Mouse (Mus musculus): ENCODE data around the gene Coro7. TPM values are rescaled to one million over a fixed set of nuclear protein-coding genes. Genes with fewer than 3 reads are reported as not detected.
A peak's percentile ranks its signal among the peaks of the same experiment; 100 is the strongest.

The Coro7 gene
- total and polyA plus RNA-seq, 2 experiments from 2014 or later, result 28.7 to 31.1 TPM

GRCm38 (mm10) chr16:4638891-4639390, 40.6 kb downstream of the Coro7 start:
- no peak overlapping the region for H3K27ac ChIP-seq (ENCODE audit: low read depth, low read length)
- no peak overlapping the region for H3K4me3 ChIP-seq (ENCODE audit: low read depth, low read length)
- H3K27me3 ChIP-seq (ENCODE audit: insufficient read depth, low read length), result no peaks in the 10 kb centered on the region; the same call in 1 of the 2 replicates
- H3K9ac ChIP-seq (replicated peaks; ENCODE audit: low read length, poor library complexity, severe bottlenecking), result no peak overlapping the region
- peaks cover 13% of the 10 kb centered on the region for H3K36me3 ChIP-seq (ENCODE audit: insufficient read depth, low read length)
- H3K9me3 ChIP-seq (ENCODE audit: low read length), result no peaks in the 10 kb centered on the region
- 96% methylated on average over 3 of the region's 3 CpGs for WGBS
- H3K4me2 ChIP-seq (ENCODE audit: low read depth, low read length, poor library complexity, severe bottlenecking), result no peak overlapping the region
- DNase-seq (ENCODE audit: low spot score) (no peak), ATAC-seq (ENCODE audit: low FRiP score) (no peak)
- TF ChIP-seq CTCF (IDR thresholded peaks at IDR 0.05), result no peak
- 0 out of 2 replicates have a peak, but pooled peaks cover 9% of the 10 kb centered on the region for H3K4me1 ChIP-seq (ENCODE audit: insufficient read depth, low read length)

GRCm38 (mm10) chr16:4635760-4636159, 43.8 kb downstream of the Coro7 start:
- no peak overlapping the region for H3K9ac ChIP-seq (replicated peaks; ENCODE audit: low read length, poor library complexity, severe bottlenecking)
- WGBS, result 64% methylated on average over 4 of the region's 4 CpGs
- no peak overlapping the region for H3K27ac ChIP-seq (ENCODE audit: low read depth, low read length)
- 0 out of 2 replicates have a peak, but pooled peaks cover 9% of the 10 kb centered on the region for H3K4me1 ChIP-seq (ENCODE audit: insufficient read depth, low read length)
- H3K36me3 ChIP-seq (ENCODE audit: insufficient read depth, low read length), result peaks cover 34% of the 10 kb centered on the region
- H3K4me3 ChIP-seq (ENCODE audit: low read depth, low read length), result no peak overlapping the region
- no peaks in the 10 kb centered on the region for H3K9me3 ChIP-seq (ENCODE audit: low read length)
- no peaks in the 10 kb centered on the region for H3K27me3 ChIP-seq (ENCODE audit: insufficient read depth, low read length)
- DNase-seq (ENCODE audit: low spot score) (no peak), ATAC-seq (ENCODE audit: low FRiP score) (no peak)
- no peak for TF ChIP-seq CTCF (IDR thresholded peaks at IDR 0.05)
- no peak overlapping the region for H3K4me2 ChIP-seq (ENCODE audit: low read depth, low read length, poor library complexity, severe bottlenecking)

DNA sequence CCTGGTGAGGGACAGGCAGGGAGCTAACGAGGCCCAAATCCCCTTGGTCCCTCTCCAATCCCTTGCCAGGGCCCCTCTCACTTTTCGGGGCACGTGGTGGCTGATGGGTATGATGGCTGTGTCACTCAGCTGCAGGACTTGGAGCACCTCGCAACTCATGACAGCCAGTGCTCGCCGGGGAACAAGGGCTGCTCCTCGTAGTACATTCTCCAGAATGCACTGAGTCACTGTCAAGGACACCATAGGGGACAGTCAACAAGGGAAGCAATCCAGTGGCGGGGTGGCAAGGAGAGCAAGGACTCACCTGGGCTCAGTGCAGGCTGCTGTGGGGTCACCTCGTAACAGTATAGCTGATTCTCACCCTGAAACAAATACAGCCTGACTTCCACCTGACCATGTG, 44.9 kb downstream of the Coro7 start:
- DNase-seq (ENCODE audit: low spot score) (no peak), ATAC-seq (ENCODE audit: low FRiP score) (no peak)
- peaks cover 34% of the 10 kb centered on the region for H3K36me3 ChIP-seq (ENCODE audit: insufficient read depth, low read length)
- no peak overlapping the region for H3K9ac ChIP-seq (replicated peaks; ENCODE audit: low read length, poor library complexity, severe bottlenecking)
- WGBS, result 84% methylated on average over 9 of the region's 9 CpGs
- no peaks in the 10 kb centered on the region for H3K27me3 ChIP-seq (ENCODE audit: insufficient read depth, low read length)
- no peak overlapping the region for H3K4me2 ChIP-seq (ENCODE audit: low read depth, low read length, poor library complexity, severe bottlenecking)
- H3K27ac ChIP-seq (ENCODE audit: low read depth, low read length), result no peak overlapping the region
- H3K9me3 ChIP-seq (ENCODE audit: low read length), result no peaks in the 10 kb centered on the region
- 0 out of 2 replicates have a peak, but pooled peaks cover under 1% of the 10 kb centered on the region for H3K4me1 ChIP-seq (ENCODE audit: insufficient read depth, low read length)
- no peak overlapping the region for H3K4me3 ChIP-seq (ENCODE audit: low read depth, low read length)
- TF ChIP-seq CTCF (IDR thresholded peaks at IDR 0.05), result no peak

GRCm38 (mm10) chr16:4633661-4634060, 45.9 kb downstream of the Coro7 start:
- Histone ChIP-seq H3K27me3 (ENCODE audit: insufficient read depth, low read length) (no peaks in the 10 kb centered on the region), H3K4me3 (ENCODE audit: low read depth, low read length) (no peak overlapping the region), H3K9ac (replicated peaks; ENCODE audit: low read length, poor library complexity, severe bottlenecking) (no peak overlapping the region), H3K4me1 (ENCODE audit: insufficient read depth, low read length) (no peaks in the 10 kb centered on the region), H3K36me3 (ENCODE audit: insufficient read depth, low read length) (peaks cover 40% of the 10 kb centered on the region), H3K27ac (ENCODE audit: low read depth, low read length) (no peak overlapping the region), H3K4me2 (ENCODE audit: low read depth, low read length, poor library complexity, severe bottlenecking) (no peak overlapping the region), H3K9me3 (ENCODE audit: low read length) (no peaks in the 10 kb centered on the region)
- TF ChIP-seq CTCF (IDR thresholded peaks at IDR 0.05), result no peak
- ATAC-seq (ENCODE audit: low FRiP score), result no peak
- no peak for DNase-seq (ENCODE audit: low spot score)
- 84% methylated on average over 3 of the region's 3 CpGs for WGBS

DNA sequence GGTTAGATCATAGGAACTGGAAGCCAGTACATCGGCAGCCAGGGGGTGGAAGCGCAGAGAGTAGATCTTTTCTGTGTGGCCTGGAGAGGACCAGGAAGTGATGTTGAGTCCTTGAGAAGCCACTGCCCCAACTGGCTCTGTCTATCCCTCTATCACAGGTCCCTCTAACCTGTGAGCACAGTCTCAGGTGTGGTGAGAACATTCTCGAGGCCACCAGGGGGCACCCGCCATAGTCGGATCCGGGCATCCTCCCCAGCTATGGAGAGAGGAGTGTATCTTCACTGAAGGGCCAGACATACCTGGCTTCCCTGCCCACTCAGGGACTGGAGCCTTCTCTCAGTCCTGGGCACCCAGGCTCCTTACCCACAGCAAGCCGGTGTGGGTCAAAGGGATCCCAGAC, 47.5 kb downstream of the Coro7 start:
- Histone ChIP-seq H3K27ac (ENCODE audit: low read depth, low read length) (no peak overlapping the region), H3K27me3 (ENCODE audit: insufficient read depth, low read length) (no peaks in the 10 kb centered on the region), H3K9ac (replicated peaks; ENCODE audit: low read length, poor library complexity, severe bottlenecking) (no peak overlapping the region), H3K36me3 (ENCODE audit: insufficient read depth, low read length) (peaks cover 54% of the 10 kb centered on the region), H3K4me2 (ENCODE audit: low read depth, low read length, poor library complexity, severe bottlenecking) (no peak overlapping the region), H3K9me3 (ENCODE audit: low read length) (no peaks in the 10 kb centered on the region), H3K4me1 (ENCODE audit: insufficient read depth, low read length) (no peaks in the 10 kb centered on the region), H3K4me3 (ENCODE audit: low read depth, low read length) (no peak overlapping the region)
- DNase-seq (ENCODE audit: low spot score) (no peak), ATAC-seq (ENCODE audit: low FRiP score) (no peak)
- TF ChIP-seq CTCF (IDR thresholded peaks at IDR 0.05), result peak; percentile 65
- WGBS, result 47% methylated on average over 7 of the region's 7 CpGs

- peaks cover 56% of the 10 kb centered on the region for H3K36me3 ChIP-seq (ENCODE audit: insufficient read depth, low read length)
- H3K4me1 ChIP-seq (ENCODE audit: insufficient read depth, low read length), result no peaks in the 10 kb centered on the region
- no peak overlapping the region for H3K27ac ChIP-seq (ENCODE audit: low read depth, low read length)
- WGBS, result 22% methylated on average over 6 of the region's 6 CpGs
- H3K4me3 ChIP-seq (ENCODE audit: low read depth, low read length), result no peak overlapping the region
- peak; percentile 49 for DNase-seq (ENCODE audit: low spot score)
- no peak for ATAC-seq (ENCODE audit: low FRiP score)
- H3K9me3 ChIP-seq (ENCODE audit: low read length), result no peaks in the 10 kb centered on the region
- peak; percentile 89 for TF ChIP-seq CTCF (IDR thresholded peaks at IDR 0.05)
- H3K27me3 ChIP-seq (ENCODE audit: insufficient read depth, low read length), result no peaks in the 10 kb centered on the region
- H3K4me2 ChIP-seq (ENCODE audit: low read depth, low read length, poor library complexity, severe bottlenecking), result no peak overlapping the region
- H3K9ac ChIP-seq (replicated peaks; ENCODE audit: low read length, poor library complexity, severe bottlenecking), result no peak overlapping the region
Measured at GRCm38 (mm10) chr16:4629950-4630349, 49.6 kb downstream of the Coro7 start.

Data from midbrain, postnatal 0 days (tissue).